ENCODE assay signal across 8 mouse cellular contexts in genomic region chr11:96034596-96035052, GRCm38 (mm10). TPM values are rescaled to one million over a fixed set of nuclear protein-coding genes. Genes with fewer than 3 reads are reported as not detected.
A peak's percentile ranks its signal among the peaks of the same experiment; 100 is the strongest.
DNase-seq lines count a peak whose midpoint lies in the region; ATAC-seq and TF ChIP-seq lines count a peak whose summit lies in the region.

Snf8 (plus strand) TSS chr11:96034885.

- peak; percentile 98 for DNase-seq in CH12.LX (ENCODE audit: extremely low read depth)
- peak; percentile 89 for DNase-seq in c-Kit-positive CD71-positive TER-119-negative erythroid progenitor cells, embryonic 14.5 days (ENCODE audit: low read depth)
- DNase-seq in heart, postnatal 0 days (ENCODE audit: low spot score) = peak; percentile 88
- peak; percentile 98 to 99 for DNase-seq in kidney, postnatal 4 days

- peak within 1 kb of the TSS; percentile 35 for H3K27ac ChIP-seq in CH12.LX (ENCODE audit: insufficient read depth, low read depth)
- peak within 1 kb of the TSS; percentile 50; the same call in 1 of the 2 replicates for H3K27ac ChIP-seq in forebrain, embryonic 12.5 days
- H3K27ac ChIP-seq in heart, postnatal 0 days (ENCODE audit: low read depth) = peak within 1 kb of the TSS; percentile 67
- H3K27ac ChIP-seq in liver, embryonic 16.5 days (ENCODE audit: low read length) = peak within 1 kb of the TSS; percentile 65
- H3K27ac ChIP-seq in neural tube, embryonic 13.5 days (replicated peaks) = peak within 1 kb of the TSS; percentile 69
- peak within 1 kb of the TSS; percentile 40 for H3K27ac ChIP-seq in testis, adult 2 months (ENCODE audit: control insufficient read depth, insufficient read depth, low read depth, low read length)

- H3K9ac ChIP-seq in CH12.LX (ENCODE audit: insufficient read depth, low read depth) = peak within 1 kb of the TSS; percentile 90
- peak within 1 kb of the TSS; percentile 74 for H3K9ac ChIP-seq in forebrain, embryonic 12.5 days
- H3K9ac ChIP-seq in heart, postnatal 0 days (replicated peaks; ENCODE audit: low read depth, low read length) = peak within 1 kb of the TSS; percentile 77
- H3K9ac ChIP-seq in liver, embryonic 16.5 days (ENCODE audit: low read depth, low read length) = peak within 1 kb of the TSS; percentile 87
- H3K9ac ChIP-seq in neural tube, embryonic 13.5 days = peak within 1 kb of the TSS; percentile 88

- TF ChIP-seq RAD21 in CH12.LX (IDR thresholded peaks at IDR 0.05; ENCODE audit: low read depth, low read length) = no peak

- no peaks in the 10 kb centered on the region for H3K27me3 ChIP-seq in CH12.LX (replicated peaks)
- 0 out of 2 replicates have a peak, but pooled peaks cover 11% of the 10 kb centered on the region for H3K27me3 ChIP-seq in forebrain, embryonic 12.5 days
- no peaks in the 10 kb centered on the region; the same call in 1 of the 2 replicates for H3K27me3 ChIP-seq in heart, postnatal 0 days (ENCODE audit: control insufficient read depth, insufficient read depth, low read length)
- no peaks in the 10 kb centered on the region for H3K27me3 ChIP-seq in liver, embryonic 16.5 days (ENCODE audit: control insufficient read depth, insufficient read depth, low read depth, low read length)
- peaks cover 7% of the 10 kb centered on the region for H3K27me3 ChIP-seq in neural tube, embryonic 13.5 days
- H3K27me3 ChIP-seq in testis, adult 2 months (ENCODE audit: control insufficient read depth, insufficient read depth, low read length) = no peaks in the 10 kb centered on the region

- WGBS in forebrain, embryonic 12.5 days = 1% methylated on average over 29 of the region's 29 CpGs
- WGBS in heart, postnatal 0 days = under 1% methylated on average over 29 of the region's 29 CpGs
- WGBS in liver, embryonic 16.5 days (ENCODE audit: insufficient replicate concordance) = under 1% methylated on average over 29 of the region's 29 CpGs
- WGBS in neural tube, embryonic 13.5 days = under 1% methylated on average over 29 of the region's 29 CpGs

- peaks cover 14 to 28% of the 10 kb centered on the region in 2 experiments for H3K36me3 ChIP-seq in CH12.LX (replicated peaks in 1 of 2; ENCODE audit: control insufficient read depth in 1 of 2, insufficient read depth in 1 of 2, low read length in 1 of 2)
- peaks cover 10% of the 10 kb centered on the region for H3K36me3 ChIP-seq in forebrain, embryonic 12.5 days (replicated peaks)
- H3K36me3 ChIP-seq in heart, postnatal 0 days (replicated peaks; ENCODE audit: control insufficient read depth, insufficient read depth, low read length) = peaks cover 3% of the 10 kb centered on the region; the same call in 1 of the 2 replicates
- peaks cover 6% of the 10 kb centered on the region for H3K36me3 ChIP-seq in liver, embryonic 16.5 days (ENCODE audit: control insufficient read depth, insufficient read depth)
- H3K36me3 ChIP-seq in neural tube, embryonic 13.5 days = peaks cover 22% of the 10 kb centered on the region
- no peaks in the 10 kb centered on the region; the same call in none of the 2 replicates for H3K36me3 ChIP-seq in testis, adult 2 months (ENCODE audit: control insufficient read depth, insufficient read depth, low read length)

- TF ChIP-seq EP300 in CH12.LX (IDR thresholded peaks at IDR 0.05; ENCODE audit: low read length) = no peak
- peak; percentile 72; the same call in 1 of the 2 replicates for TF ChIP-seq EP300 in heart, postnatal 0 days (IDR thresholded peaks at IDR 0.05; ENCODE audit: low read depth)

- peak within 1 kb of the TSS; percentile 94 for H3K4me2 ChIP-seq in CH12.LX (ENCODE audit: insufficient read depth, low read depth, poor library complexity, severe bottlenecking)
- peak within 1 kb of the TSS; percentile 98 for H3K4me2 ChIP-seq in forebrain, embryonic 12.5 days
- H3K4me2 ChIP-seq in heart, postnatal 0 days (ENCODE audit: low read depth, low read length) = peak within 1 kb of the TSS; percentile 94
- H3K4me2 ChIP-seq in liver, embryonic 16.5 days (ENCODE audit: low read depth, low read length) = peak within 1 kb of the TSS; percentile 86
- peak within 1 kb of the TSS; percentile 97 for H3K4me2 ChIP-seq in neural tube, embryonic 13.5 days

- in situ Hi-C loops in CH12.LX (cut with MboI; ENCODE audit: low pct_ligation_motif_present, low pct_unique_long_range_greater_than_20kb, low sequenced_read_pairs) = loop anchor here (5.0 kb wide), 1 partner anchor 58 kb away; no protein-coding TSS in a partner anchor

- dilution Hi-C loops in CH12.LX (cut with MboI; ENCODE audit: extremely low pct_ligation_motif_present, extremely low pct_unique_long_range_greater_than_20kb, low sequenced_read_pairs) = no loop called here

- H3K4me1 ChIP-seq in CH12.LX (ENCODE audit: control insufficient read depth in 1 of 2, insufficient read depth in 2 of 2) = peaks cover 4 to 21% of the 10 kb centered on the region in 2 experiments; a peak in 3 of 4 replicates
- peaks cover 15% of the 10 kb centered on the region for H3K4me1 ChIP-seq in forebrain, embryonic 12.5 days
- H3K4me1 ChIP-seq in heart, postnatal 0 days (ENCODE audit: control insufficient read depth, insufficient read depth) = peaks cover 10% of the 10 kb centered on the region
- peaks cover 25% of the 10 kb centered on the region for H3K4me1 ChIP-seq in liver, embryonic 16.5 days (ENCODE audit: control insufficient read depth, low read depth, low read length)
- H3K4me1 ChIP-seq in neural tube, embryonic 13.5 days (replicated peaks) = peaks cover 24% of the 10 kb centered on the region
- H3K4me1 ChIP-seq in testis, adult 2 months (ENCODE audit: control insufficient read depth, insufficient read depth, low read length) = peaks cover 2% of the 10 kb centered on the region; the same call in 1 of the 2 replicates

- peak; percentile 97 for TF ChIP-seq POLR2A in CH12.LX (IDR thresholded peaks at IDR 0.05; ENCODE audit: low read depth, low read length)
- peak; percentile 40; the same call in 1 of the 2 replicates for TF ChIP-seq POLR2A in testis, adult 2 months (IDR thresholded peaks at IDR 0.05; ENCODE audit: control insufficient read depth, low read depth, low read length)

- H3K4me3 ChIP-seq in CH12.LX (replicated peaks in 1 of 3; ENCODE audit: low read depth in 2 of 3, low read length in 2 of 3, poor library complexity in 1 of 3) = peak within 1 kb of the TSS; percentile 82 to 99 (median 87)
- H3K4me3 ChIP-seq in forebrain, embryonic 12.5 days (replicated peaks) = peak within 1 kb of the TSS; percentile 78
- peak within 1 kb of the TSS; percentile 89 for H3K4me3 ChIP-seq in heart, postnatal 0 days (ENCODE audit: low read depth, low read length)
- peak within 1 kb of the TSS; percentile 95 for H3K4me3 ChIP-seq in liver, embryonic 16.5 days (ENCODE audit: low read depth, low read length)
- H3K4me3 ChIP-seq in neural tube, embryonic 13.5 days = peak within 1 kb of the TSS; percentile 81
- H3K4me3 ChIP-seq in testis, adult 2 months (ENCODE audit: control insufficient read depth, low read depth, low read length) = peak within 1 kb of the TSS; percentile 93

- H3K79me2 ChIP-seq in CH12.LX (replicated peaks; ENCODE audit: control insufficient read depth, extremely low read depth, insufficient read depth, poor library complexity, severe bottlenecking) = peaks cover 22% of the 10 kb centered on the region

- ATAC-seq in forebrain, embryonic 12.5 days (ENCODE audit: low FRiP score) = peak; percentile 75; the same call in 1 of the 2 replicates
- peak; percentile 89 for ATAC-seq in heart, postnatal 0 days (ENCODE audit: insufficient read depth, low read depth)
- ATAC-seq in liver, embryonic 16.5 days (ENCODE audit: low read depth) = peak; percentile 82
- peak; percentile 76 for ATAC-seq in neural tube, embryonic 13.5 days (ENCODE audit: low read depth)

- no peak for TF ChIP-seq CTCF in CH12.LX (conservative IDR thresholded peaks at IDR 0.05 in 1 of 2, IDR thresholded peaks at IDR 0.05 in 1 of 2; ENCODE audit: low read depth in 2 of 2, low read length in 2 of 2)
- no peak for TF ChIP-seq CTCF in heart, postnatal 0 days (IDR thresholded peaks at IDR 0.05; ENCODE audit: low read depth)
- TF ChIP-seq CTCF in testis, adult 2 months (IDR thresholded peaks at IDR 0.05; ENCODE audit: control insufficient read depth, insufficient read depth, insufficient replicate concordance, low read depth, low read length) = no peak

- H3K9me3 ChIP-seq in CH12.LX (replicated peaks; ENCODE audit: low read length) = no peaks in the 10 kb centered on the region
- no peaks in the 10 kb centered on the region for H3K9me3 ChIP-seq in forebrain, embryonic 12.5 days
- no peaks in the 10 kb centered on the region for H3K9me3 ChIP-seq in heart, postnatal 0 days (replicated peaks; ENCODE audit: control insufficient read depth, low read length)
- no peaks in the 10 kb centered on the region for H3K9me3 ChIP-seq in liver, embryonic 16.5 days (replicated peaks; ENCODE audit: control insufficient read depth, low read length)
- no peaks in the 10 kb centered on the region for H3K9me3 ChIP-seq in neural tube, embryonic 13.5 days

TF ChIP-seq in CH12.LX, 34 proteins besides CTCF, POLR2A, EP300 and RAD21 (continues in another document):
- peak; percentile 44 for TF ChIP-seq ETS1 (conservative IDR thresholded peaks at IDR 0.05; ENCODE audit: low read depth, low read length)
- TF ChIP-seq UBTF (IDR thresholded peaks at IDR 0.05; ENCODE audit: low read depth, low read length) = no peak
- TF ChIP-seq MAX (IDR thresholded peaks at IDR 0.05; ENCODE audit: low read length) = peak; percentile 83
- peak; percentile 54; the same call in 1 of the 2 replicates for TF ChIP-seq CHD2 (IDR thresholded peaks at IDR 0.05; ENCODE audit: low read length)
- TF ChIP-seq JUN (IDR thresholded peaks at IDR 0.05; ENCODE audit: insufficient read depth, low read depth, low read length) = no peak
- 0 out of 2 replicates have a peak, but pooled peaks have one; percentile 43 for TF ChIP-seq E2F4 (IDR thresholded peaks at IDR 0.05; ENCODE audit: insufficient replicate concordance, low read depth, low read length)
- TF ChIP-seq ZMIZ1 (IDR thresholded peaks at IDR 0.05; ENCODE audit: low read depth, low read length) = peak; percentile 95
- TF ChIP-seq TBP (conservative IDR thresholded peaks at IDR 0.05; ENCODE audit: low read depth, low read length) = peak; percentile 84
- TF ChIP-seq ZNF384 (IDR thresholded peaks at IDR 0.05; ENCODE audit: low read depth, low read length) = peak; percentile 80; the same call in 1 of the 2 replicates
- peak; percentile 90 for TF ChIP-seq MXI1 (IDR thresholded peaks at IDR 0.05; ENCODE audit: low read depth, low read length)

RNA-seq across cellular contexts. Expression of gene Snf8, which starts in this region (rescaled TPM):
- total RNA-seq in CH12.LX (2012; rRNA removed) = 113 and 133 TPM in 2 replicates
- total RNA-seq in CH12.LX (2014; rRNA removed) = 66.9 and 70.8 TPM in 2 replicates
- polyA plus RNA-seq in CH12.LX (2012; ENCODE audit: insufficient read length, low read depth) = 199 and 208 TPM in 2 replicates
- 107 and 109 TPM in 2 replicates for polyA plus RNA-seq in forebrain, embryonic 12.5 days (2016; fragmentation: Nextera tagmentation; extraction: Ambion mirVana)
- 24.0 and 25.2 TPM in 2 replicates for total RNA-seq in heart, postnatal 0 days (2014; rRNA removed; ENCODE audit: low replicate concordance)
- 59.4 and 63.0 TPM in 2 replicates for polyA plus RNA-seq in heart, postnatal 0 days (2015; fragmentation: Nextera tagmentation; extraction: Ambion mirVana)
- polyA plus RNA-seq in liver, embryonic 16.5 days (2015; fragmentation: Nextera tagmentation; extraction: Ambion mirVana) = 47.5 and 54.4 TPM in 2 replicates
- polyA plus RNA-seq in neural tube, embryonic 13.5 days (2015; fragmentation: Nextera tagmentation; extraction: Ambion mirVana) = 129 TPM in 2 replicates
- polyA plus RNA-seq in testis, adult 2 months (2012; rRNA removed) = 51.8 and 56.4 TPM in 2 replicates

Comparison
In these comparisons a context has a peak if more than half of its experiments do, and no peak if none do; other contexts are left out.
1. Peak in every context shown above with its lines: DNase-seq, ATAC-seq, H3K4me3 ChIP-seq and H3K27ac ChIP-seq.